Mouse (Mus musculus): ENCODE data around the gene Atad3a.

Atad3a gene

GRCm38 (mm10) chr4:155694482-155695401 is 66.2 kb downstream of the Atad3a start:
- DNase-seq (ENCODE audit: low spot score in 2 of 2) = peak; percentile 68 to 80

GRCm38 (mm10) chr4:155694111-155694481 is 66.8 kb downstream of the Atad3a start, which contains the start of gene Fndc10:
Gene Fndc10, plus strand, starts transcription at chr4:155694342.
- DNase-seq (ENCODE audit: low spot score in 2 of 2) = peak in 1 of 2 experiments; percentile 75

- DNase-seq (ENCODE audit: low spot score in 2 of 2) = no peak
Observed at GRCm38 (mm10) chr4:155692421-155692820, 68.5 kb downstream of the Atad3a start.
